Mouse (Mus musculus) CH12F3 (cell line): Measurements from ENCODE around the gene Slitrk4.

Source experiments
- in situ Hi-C: fragments of 300-500 bp; cut with MboI; formaldehyde crosslinking; loops from 2 replicates; pipeline ENCODE4 v1.14.3; 2020; ENCODE audit warnings: low sequenced_read_pairs

The Slitrk4 gene

GRCm38 (mm10) chrX:64276290-64277125 lies at the start of gene Slitrk4:
TSS of gene Slitrk4 (minus strand) at chrX:64276996.
- in situ Hi-C loops: no loop called here

GRCm38 (mm10) chrX:64319501-64319900 lies 42.7 kb upstream of the Slitrk4 start:
- in situ Hi-C loops: no loop called here

- in situ Hi-C loops: no loop called here
Measured at GRCm38 (mm10) chrX:64277991-64278301, 1.1 kb upstream of the Slitrk4 start.

GRCm38 (mm10) chrX:64277126-64277990 lies 562 bp upstream of the Slitrk4 start:
- in situ Hi-C loops: no loop called here

GRCm38 (mm10) chrX:64275501-64276289 lies 1.1 kb downstream of the Slitrk4 start:
- in situ Hi-C loops: no loop called here

GRCm38 (mm10) chrX:64263481-64263880 lies 13.3 kb downstream of the Slitrk4 start:
- in situ Hi-C loops: no loop called here
